Mouse (Mus musculus) ZHBTc4 (cell line): ENCODE results near the gene Tcf12.

Experiments used
- DNase-seq: peaks from one replicate; pipeline ENCODE4 v3.0.0-alpha.2; 2011; ENCODE audit warnings: low read depth, low spot score

The Tcf12 gene

DNA sequence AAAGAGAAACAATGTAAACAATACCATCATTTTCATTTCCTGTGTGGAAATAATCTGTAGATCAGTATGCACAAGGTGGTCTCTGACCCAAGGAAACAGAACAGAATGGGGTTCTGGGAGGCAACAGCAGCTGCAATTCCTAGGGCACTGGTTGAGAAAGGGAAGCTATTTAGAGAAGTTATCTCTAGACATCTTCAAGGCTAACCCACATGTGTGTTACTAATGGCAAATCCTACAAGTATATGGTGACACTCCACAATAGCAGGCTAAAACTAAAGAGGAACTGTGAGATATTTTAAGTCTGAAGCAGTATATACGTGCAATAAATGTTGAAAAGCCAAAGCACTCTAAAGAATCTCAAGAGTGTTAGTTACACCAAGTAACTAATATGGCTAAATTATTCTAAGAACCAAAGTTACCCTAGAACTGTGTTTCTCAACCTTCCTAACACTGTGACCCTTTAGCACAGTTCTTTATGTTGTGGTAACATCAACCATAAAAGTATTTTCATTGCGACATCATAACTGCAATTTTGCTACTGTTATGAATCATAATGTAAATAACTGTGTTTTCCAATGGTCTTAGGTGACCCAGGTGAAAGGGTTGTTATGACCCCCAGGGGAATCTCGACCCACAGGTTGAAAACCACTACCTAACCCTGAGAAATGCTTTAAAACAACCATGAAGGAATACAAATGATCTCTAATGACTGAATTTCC, 22.6 kb downstream of the Tcf12 start:
- no peak for DNase-seq

DNA sequence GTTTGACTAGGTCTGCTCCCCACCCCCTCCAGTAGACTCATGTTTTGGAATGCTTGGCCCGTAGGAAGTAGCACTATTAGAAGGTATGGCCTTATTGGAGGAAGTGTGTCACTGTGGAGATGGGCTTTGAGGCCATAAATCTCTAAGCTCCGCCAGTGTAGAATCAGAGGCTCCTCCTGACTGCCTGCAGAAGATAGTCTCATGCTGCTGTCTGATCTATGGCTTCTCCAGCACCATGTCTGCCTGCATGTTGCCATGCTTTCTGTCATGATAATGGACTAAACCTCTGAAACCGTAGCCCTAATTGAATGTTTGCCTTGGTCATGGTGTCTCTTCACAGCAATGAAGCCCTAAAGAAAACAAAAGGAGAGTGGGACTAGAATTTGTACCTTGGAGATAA, 26.7 kb downstream of the Tcf12 start:
- no peak for DNase-seq

DNA sequence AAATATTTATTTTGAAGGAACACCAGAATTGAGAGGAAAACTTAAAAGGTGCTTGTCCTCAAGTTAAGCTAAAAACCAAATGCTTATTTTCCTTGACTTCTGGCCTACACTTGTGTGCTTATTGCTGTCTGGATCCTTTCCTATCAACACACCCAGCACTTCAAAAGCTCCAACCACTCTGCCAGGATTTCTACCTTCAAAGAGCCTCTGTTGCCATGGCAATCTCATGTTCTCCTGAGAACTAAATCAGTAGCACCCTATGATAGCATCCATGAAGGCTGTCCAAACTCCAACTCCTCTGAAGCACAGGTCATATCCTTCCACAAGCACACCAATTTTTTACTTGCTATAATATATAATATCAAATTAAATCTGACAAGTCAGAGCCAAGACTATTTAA, 27.5 kb downstream of the Tcf12 start:
- peak; percentile 12 for DNase-seq

DNA sequence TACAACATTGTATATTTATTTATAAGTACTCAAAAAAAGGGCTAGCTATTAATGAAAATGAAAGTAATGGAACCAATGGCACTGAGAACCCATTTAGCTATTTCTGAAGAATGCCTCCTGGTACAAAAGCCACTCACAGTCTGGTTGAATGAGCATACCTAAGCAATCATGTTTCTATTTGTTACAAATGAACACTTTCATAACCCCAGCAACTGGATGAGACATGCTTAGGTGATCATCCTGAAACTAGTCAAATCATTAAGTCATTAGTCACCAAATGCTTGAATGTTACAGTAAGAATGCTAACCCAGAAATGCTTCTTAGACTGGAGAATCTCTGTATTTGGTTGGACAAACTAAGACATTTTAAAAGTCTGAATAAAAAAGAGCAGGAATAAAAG, 35.5 kb downstream of the Tcf12 start:
- no peak for DNase-seq

DNA sequence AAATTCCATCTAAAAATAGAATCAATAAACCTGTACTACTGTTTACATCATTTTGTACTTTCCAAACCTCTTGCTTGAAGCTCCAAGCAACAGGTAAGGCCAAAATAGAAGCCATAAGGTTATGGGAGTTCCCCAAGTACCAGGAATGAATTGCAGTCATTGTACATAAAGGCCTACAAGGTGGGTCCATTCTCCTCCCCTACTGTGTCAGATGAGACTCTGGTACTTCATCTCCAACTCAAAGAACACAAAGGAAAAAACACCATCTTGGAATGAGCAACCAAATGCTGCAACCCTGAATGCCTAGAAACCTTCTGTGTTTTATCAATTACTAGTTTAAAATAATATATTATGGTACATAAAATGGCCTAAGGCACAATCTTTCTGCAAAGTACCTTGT, 45.5 kb downstream of the Tcf12 start:
- DNase-seq, result peak; percentile 61

DNA sequence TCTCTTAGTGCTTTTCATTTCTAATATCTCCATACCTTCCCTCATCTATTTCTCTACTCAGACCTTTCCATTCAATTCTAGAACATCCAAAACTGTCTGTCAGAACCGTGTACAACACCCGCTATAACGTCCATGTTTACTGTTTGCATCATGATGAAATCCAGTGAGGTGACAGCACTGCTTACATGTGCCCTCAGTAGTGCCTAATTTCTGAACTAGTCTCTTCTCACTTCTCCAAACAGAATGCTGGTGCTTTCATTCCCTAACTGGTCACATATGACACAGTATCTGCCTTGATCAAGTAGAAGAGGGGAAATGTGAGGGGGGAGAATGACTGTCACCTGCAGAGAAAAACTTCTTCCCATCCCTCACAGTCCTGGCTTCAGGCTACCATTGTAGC, 58.5 kb downstream of the Tcf12 start:
- DNase-seq, result no peak

DNA sequence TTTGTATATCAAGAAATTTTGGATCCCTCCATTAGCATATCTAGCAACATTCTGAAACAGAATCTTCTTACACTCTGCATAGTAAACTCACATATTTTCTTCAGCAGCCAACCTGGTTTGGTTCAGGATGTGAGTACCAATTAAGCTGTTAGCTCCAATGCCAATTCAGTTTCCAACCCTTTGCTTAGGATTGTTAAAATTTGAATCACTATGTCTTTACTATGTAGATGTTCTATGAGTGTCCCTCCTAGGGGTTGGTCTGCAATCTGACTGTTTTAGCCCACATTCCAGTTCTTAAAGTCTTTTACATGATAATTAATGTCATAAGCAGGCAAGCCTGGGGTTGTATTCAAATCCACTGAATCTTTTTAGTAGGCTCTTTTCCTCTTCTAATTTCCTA, 71.5 kb downstream of the Tcf12 start:
- DNase-seq, result peak; percentile 51

DNA sequence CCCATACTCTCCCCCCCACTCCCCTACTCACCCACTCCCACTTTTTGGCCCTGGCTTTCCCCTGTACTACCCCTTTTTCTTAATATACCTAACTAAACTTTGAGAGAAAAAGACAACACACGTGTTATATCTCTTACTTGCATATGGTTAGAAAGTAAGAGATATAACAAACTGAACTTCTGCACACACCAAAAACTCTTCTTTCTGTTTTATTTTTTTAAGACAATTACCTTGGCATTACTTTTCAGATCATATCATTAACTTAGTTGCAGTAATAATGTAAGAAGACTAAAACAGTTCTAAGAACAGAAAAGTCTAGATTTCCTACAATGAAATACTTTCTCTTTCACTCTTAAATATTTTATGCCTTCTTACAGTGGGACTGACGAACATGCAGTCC, 72.3 kb downstream of the Tcf12 start:
- DNase-seq, result no peak

DNA sequence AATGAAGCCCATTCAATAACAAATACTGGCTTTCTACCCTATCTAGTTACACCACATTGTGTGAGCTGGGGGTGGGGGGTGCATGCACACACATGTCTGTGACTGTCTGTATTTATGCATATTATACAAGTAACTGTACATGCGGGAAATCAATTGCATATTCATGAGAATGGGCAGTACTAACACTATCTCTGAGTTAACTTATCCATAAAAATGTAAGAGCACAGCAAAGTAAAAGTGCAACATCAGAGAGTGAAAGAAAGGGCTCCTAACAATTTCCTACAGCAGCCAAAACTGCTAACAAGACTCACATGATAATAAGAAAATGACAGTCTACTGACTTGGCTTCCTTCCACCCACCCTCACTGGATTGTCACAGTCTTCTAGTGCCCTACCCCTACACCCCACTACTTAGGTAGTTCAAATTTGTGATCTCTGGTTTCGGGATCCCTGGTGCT, 74.6 kb downstream of the Tcf12 start:
- DNase-seq, result no peak

DNA sequence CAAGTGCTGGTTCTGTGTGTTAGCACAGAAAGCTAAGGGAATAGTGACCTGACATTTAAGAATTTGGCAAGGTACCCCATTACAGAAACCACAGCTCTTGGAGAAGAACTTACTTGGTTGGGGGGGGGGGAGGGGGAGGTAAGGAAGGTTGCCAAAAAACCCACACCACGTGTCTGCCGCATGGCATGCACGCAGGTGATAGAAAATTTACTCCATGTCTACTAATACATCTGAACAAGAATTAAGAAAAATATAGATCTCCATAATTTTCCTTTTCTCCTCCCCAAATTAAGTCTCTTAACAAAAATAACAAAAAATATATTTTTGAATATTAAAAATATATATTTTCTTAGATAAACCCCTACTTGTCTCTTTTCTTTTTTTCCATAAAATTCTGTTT, 75.4 kb downstream of the Tcf12 start:
- no peak for DNase-seq

DNA sequence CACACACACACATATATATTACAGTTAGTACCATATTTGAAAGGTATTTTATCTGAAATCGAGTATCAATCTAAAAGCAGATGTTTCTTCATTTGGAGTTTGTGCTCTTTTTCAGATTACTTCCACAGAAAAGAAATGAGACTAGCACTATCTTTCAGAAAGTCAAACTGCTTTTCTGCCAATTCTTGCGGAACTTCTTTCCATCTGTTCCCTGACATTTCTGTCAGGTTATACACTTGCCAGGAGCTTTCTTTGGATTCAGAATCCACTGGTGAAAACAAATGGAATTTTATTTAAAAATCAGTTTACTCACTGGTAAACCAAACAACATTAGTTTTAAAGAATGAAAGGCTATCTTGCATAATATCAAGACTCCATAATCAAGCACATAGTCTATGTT, 78.4 kb downstream of the Tcf12 start:
- no peak for DNase-seq

DNA sequence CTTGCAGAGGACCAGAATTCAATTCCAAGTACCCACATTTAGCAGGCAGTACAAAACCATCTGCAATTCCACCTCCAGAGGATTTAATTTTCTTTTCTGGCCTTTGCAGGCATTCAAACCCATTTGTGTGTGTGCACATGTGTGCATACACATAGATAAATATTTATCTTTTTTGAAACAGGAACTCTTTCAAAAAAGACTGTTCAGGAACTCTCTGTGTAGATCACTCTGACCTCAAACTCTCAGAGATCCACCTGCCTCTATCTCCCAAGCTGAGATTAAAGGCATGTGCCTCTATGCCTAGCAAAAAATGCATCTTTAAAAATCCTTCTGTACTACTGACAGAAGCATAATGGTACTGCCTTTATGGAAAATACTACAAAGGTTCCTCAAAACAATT, 81.4 kb downstream of the Tcf12 start:
- no peak for DNase-seq

DNA sequence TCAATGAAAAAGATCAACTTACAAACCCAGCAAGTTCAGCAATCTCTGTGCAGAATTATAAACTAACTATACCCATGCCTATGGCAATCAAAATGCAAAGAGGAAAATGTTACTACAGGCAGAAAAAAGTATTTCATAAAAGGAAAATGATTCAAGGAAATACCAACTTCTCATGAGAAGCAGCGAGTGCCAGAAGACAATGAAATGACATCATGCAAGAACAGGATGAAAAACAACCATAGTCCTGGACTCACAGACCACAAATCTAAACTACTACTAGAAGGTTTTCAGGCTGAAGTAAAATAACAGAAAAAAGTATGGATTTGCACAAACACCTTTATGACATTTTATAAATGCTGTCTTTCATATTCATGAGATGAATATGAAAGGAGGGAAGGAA, 82.1 kb downstream of the Tcf12 start:
- no peak for DNase-seq

DNA sequence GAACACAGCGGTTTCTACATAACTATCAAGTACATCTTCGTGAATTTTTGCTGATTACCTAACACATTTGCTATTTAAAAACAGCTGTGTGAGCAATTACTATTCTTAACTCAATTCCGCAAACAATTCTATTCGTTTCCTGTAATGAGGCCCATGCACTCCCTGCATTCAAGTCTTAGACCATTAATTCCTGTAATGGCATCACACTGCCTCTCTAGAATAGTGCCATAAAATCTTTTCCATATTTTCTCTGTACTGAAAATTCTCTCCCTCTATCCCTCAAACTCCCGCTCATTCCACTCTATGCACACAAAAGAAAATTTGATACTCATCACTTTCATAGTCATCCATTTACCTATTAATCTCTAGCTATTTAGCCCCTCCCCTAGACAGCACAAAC, 88.4 kb downstream of the Tcf12 start:
- DNase-seq, result no peak

DNA sequence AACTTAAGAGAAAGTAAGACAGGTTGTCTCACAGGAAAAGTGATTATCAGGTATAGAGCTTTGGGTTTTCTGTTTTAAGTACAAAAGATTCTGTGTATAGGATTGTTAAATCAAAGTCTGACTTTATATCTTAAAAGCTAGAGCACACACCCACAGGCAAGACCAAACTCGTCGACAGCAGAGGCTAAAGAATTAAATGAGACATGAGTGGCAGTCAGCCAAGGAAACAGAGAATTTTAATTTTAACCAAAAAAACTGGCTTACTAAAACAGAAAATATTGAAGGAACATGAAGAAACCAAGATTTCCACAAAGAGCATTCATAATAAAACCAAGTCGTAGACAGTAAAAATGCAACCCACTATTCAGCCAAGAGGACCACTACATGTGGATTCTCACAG, 90.2 kb downstream of the Tcf12 start:
- DNase-seq, result no peak

DNA sequence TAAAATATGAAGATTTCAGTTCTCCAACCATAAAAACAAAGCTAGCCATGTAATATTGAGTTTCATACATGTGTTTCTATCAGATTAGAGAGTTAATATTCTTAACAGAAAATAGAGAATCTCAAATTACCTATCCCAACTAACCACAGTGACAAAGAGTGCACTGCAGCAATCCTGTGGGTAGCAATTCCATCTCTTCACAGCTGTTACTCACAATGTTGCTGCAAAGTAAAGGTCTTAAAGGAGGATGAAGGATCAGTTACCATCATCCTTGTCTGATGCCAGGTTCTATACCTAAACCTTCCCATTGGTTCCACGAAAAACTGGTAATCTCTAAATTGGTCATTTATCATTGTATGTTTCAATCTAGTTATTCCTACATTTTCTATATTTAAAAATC, 95.7 kb downstream of the Tcf12 start:
- no peak for DNase-seq

DNA sequence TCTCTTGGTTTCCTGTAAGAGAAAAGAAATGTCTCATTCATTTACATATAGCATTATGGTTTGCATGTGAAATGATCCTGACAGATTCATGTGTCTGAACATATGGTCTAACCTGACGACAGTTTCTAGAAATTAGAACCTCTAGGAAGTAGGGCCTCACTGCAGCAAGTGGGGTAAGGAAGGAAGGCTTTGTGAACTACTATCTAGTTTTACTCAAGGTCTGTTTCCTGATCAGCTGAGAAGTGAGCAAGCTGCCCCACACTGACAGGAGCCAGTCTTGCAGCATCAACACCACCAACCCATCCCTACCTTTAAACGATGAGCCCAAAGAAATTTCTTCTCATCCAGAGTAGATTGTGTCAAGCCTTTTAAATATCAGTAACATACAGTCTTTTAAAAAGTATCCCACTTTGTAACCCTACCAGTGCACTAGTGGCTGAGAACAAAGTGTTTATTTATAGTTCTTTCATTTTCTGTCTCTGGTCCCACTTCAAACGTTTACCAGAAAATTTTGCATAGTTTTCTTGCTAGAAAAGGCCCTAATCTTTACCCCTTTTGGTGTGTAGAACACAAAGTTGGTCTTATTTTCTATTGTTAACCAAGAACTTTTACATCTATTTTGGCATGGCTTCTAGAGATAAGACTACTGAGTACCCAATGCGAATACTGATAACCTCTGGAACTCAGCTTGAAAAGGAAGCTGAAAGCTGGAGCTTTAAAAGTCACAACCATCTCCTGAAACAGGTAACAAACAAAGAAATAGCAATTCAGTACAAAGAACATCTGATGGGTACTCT, 96.9 kb downstream of the Tcf12 start:
- no peak for DNase-seq

DNA sequence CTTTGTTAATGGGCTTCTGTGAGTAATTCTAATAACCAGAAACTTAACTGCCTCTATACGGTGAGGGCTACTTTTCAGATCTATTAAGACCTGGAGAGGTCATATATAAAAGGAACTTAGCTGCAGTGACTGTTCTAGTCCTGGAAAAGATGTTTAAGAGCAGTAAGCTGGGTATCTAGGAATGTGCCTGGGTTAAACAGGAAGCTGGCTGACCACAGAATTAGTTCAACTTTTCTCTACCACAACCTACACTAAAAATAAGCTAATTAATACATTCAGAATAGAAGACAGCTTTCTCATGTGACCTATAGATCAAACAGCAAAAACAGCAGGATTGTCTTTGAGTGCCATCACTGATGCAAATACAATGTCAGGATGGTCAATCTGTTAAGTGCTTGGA, 98.1 kb downstream of the Tcf12 start:
- no peak for DNase-seq

DNA sequence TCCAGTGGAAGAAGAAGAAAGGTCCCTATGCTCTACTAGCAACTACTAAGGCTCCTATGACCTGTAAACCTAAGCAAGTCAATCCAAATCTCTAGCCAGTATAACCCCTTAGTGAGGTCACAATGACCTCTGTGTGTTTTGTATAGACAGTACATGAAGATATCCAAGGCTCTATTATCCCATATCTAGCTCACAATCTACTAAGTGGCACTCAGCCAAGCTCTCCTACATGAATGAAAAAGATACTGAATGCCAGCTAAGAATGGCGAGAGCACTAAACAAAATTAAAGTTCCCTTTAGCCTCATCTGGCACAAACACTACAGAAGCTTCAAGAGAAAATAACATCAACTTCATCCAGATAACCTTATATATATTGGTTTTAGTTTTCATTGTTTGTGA, 103.0 kb downstream of the Tcf12 start:
- no peak for DNase-seq

DNA sequence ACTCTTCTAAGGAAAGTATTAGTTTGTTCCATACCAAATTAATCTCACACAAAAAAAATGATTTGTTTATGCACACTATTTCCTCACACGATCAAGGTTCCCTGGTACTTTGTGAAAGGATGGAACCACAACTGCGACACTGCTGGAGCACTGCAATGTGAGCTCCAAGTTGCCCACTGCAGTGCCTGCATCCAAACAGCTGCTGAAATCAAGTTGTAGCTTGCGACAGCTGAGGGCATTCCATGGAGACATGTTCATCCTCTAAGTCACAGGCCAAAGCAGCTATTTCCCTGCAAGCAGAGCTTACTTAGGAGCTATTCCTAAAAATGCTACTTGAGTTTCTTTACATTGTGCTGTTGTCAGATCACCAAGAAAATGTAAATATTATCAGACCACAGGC, 120.5 kb downstream of the Tcf12 start:
- no peak for DNase-seq

DNA sequence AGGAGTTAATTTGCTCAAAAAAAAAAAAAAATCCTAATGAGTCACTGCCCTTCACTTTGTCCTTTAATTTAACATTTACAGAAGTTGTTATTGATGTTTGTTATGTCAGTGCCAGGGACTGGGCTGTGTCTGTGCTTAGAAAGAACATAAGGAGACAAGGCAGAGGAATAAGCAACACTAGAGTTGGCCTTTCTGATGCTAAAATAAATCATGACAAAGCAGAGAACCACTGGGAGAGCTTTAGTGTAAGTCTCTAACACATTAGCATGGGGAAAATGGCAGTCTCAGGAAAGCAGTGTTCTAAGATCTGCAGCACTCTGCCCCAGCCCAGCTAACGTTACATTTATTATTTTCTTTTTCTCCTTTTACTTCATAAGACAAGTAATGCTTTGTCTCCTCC, 121.3 kb downstream of the Tcf12 start:
- DNase-seq, result peak; percentile 46

DNA sequence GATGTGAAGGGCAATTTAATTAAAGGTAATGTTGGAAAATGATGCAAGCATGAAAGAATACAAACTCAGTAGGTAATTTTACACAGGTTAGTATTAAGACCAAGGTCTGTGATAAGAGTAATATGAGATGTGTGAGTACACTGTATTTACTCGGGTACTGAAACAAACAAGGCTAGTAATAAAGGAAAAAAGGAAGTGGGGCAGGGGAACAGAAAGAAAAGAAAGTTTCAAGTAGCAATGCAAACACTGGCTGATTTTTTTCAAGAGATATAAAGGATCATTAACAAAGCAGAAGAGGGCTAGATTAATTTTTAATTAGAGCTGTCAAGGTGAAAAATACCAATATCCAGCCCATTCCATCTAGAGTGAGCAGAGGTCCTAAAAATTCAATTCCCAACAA, 122.0 kb downstream of the Tcf12 start:
- no peak for DNase-seq

DNA sequence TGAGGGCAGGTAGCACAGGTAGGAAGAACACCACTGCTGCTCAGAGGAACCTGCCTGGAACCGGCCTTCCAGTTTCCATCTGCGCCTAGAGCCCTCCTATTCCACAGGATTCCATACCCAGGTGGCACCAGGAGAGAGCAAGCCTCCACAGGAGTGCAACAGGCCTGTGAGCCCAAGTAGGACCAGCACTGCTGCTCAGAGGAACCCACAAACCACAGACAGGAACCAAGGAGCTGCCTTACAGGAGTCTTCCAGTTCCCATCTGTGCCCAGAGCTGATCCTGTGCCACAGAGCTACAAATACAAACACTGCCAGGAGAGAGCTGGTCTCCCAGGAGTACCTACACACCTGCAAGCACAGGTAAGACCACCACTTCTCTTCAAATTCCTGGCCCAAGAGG, 125.0 kb downstream of the Tcf12 start:
- DNase-seq, result no peak
